Mouse (Mus musculus) stomach, postnatal 0 days (tissue): ENCODE results near the gene Edaradd.

Experiments
- CTCF ChIP-seq: IDR thresholded peaks from 2 replicates; pipeline ENCODE4 v1.5.1; 2016; ENCODE audit warnings: antibody characterized with exemption, low read depth, mild to moderate bottlenecking, moderate library complexity
- EP300 ChIP-seq: optimal IDR thresholded peaks from 2 replicates; pipeline ENCODE3; 2016; ENCODE audit warnings: antibody characterized with exemption

DNA sequence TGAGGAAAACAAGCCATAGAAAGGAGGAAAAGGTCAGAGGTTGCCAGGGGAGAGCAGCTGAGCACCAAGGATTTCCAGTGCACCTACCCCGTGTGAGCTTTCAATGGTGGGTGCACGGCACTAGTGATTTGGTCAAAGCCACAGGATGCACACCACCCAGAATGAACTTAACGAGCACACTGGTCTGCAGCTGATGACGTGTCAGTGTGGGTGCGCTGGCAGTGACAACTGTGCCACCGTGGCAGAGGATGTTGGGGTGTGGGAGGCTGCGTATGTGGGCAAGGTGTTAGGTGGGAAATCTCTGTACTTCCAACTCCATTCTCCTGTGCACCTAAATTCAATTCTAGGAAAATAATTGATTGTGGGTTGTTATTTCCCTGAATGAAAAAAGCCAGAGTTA lies 21.1 kb downstream of the Edaradd start:
- TF ChIP-seq CTCF: no peak
- TF ChIP-seq EP300: no peak
